Mouse (Mus musculus) stomach, postnatal 0 days (tissue): ENCODE results near the gene Emp3. TPM values are rescaled to one million over a fixed set of nuclear protein-coding genes. Genes with fewer than 3 reads are reported as not detected.

ENCODE experiments used
- ATAC-seq: fragments of 200-750 bp; cut with Nextera tagmentation; 2 replicates; pipeline ENCODE4 v1.8.0; 2017; ENCODE audit not compliant: low FRiP score, low TSS enrichment
- DNase-seq: peaks from one replicate; pipeline ENCODE4 v3.0.0-alpha.2; 2016; ENCODE audit warnings: low spot score
- H3K27ac ChIP-seq: fragments of 300-500 bp; sonication (generic); replicated peaks from 2 replicates; pipeline ENCODE4 v1.5.1; 2014; ENCODE audit warnings: mild to moderate bottlenecking, control low read depth
- H3K27me3 ChIP-seq: fragments of 300-500 bp; sonication (generic); 2 replicates; pipeline ENCODE4 v1.6.1; 2014; ENCODE audit warnings: low read length; ENCODE audit not compliant: control insufficient read depth, insufficient read depth
- H3K36me3 ChIP-seq: fragments of 300-500 bp; sonication (generic); 2 replicates; pipeline ENCODE4 v1.6.1; 2014; ENCODE audit warnings: low read length, mixed read lengths; ENCODE audit not compliant: control insufficient read depth, insufficient read depth
- H3K4me1 ChIP-seq: fragments of 300-500 bp; sonication (generic); replicated peaks from 2 replicates; pipeline ENCODE4 v1.6.1; 2014; ENCODE audit warnings: antibody characterized with exemption; ENCODE audit not compliant: control insufficient read depth, insufficient read depth
- H3K4me2 ChIP-seq: fragments of 300-500 bp; sonication (generic); replicated peaks from 2 replicates; pipeline ENCODE4 v1.6.1; 2014; ENCODE audit warnings: low read depth, mild to moderate bottlenecking, control low read depth, moderate library complexity
- H3K4me3 ChIP-seq: fragments of 300-500 bp; sonication (generic); 2 replicates; pipeline ENCODE4 v1.5.1; 2014; ENCODE audit warnings: low read depth, low read length, control low read depth
- H3K9ac ChIP-seq: fragments of 300-500 bp; sonication (generic); 2 replicates; pipeline ENCODE4 v1.6.1; 2014; ENCODE audit warnings: mild to moderate bottlenecking, low read length, control low read depth, mixed read lengths
- H3K9me3 ChIP-seq: fragments of 300-500 bp; sonication (generic); 2 replicates; pipeline ENCODE4 v1.6.1; 2016; ENCODE audit warnings: low read length; ENCODE audit not compliant: control insufficient read depth
- CTCF ChIP-seq: IDR thresholded peaks from 2 replicates; pipeline ENCODE4 v1.5.1; 2016; ENCODE audit warnings: antibody characterized with exemption, low read depth, mild to moderate bottlenecking, moderate library complexity
- EP300 ChIP-seq: optimal IDR thresholded peaks from 2 replicates; pipeline ENCODE3; 2016; ENCODE audit warnings: antibody characterized with exemption
- whole genome bisulfite sequencing: fragments of 180-500 bp; shearing (Covaris S2); extraction: QIAGEN DNeasy Blood & Tissue Kit; methylation state at CpG from one replicate; pipeline ENCODE4 v1.1.7; 2014; 5-methylcytosine and 5-hydroxymethylcytosine counted together
- polyA plus RNA-seq: library from polyadenylated mRNA; unstranded; fragments of >200 nt; fragmentation: Nextera tagmentation; extraction: Ambion mirVana; gene quantifications from 2 replicates; pipeline ENCODE4 v1.2.1, GENCODE M21; 2015

Emp3 gene
- polyA plus RNA-seq, 1 experiment from 2014 or later, result 151 TPM

GRCm38 (mm10) chr7:45922928-45923761, 1.9 kb upstream of the Emp3 start:
- peak overlapping the region; percentile 56 for H3K4me2 ChIP-seq
- no peak for TF ChIP-seq EP300
- no peak for TF ChIP-seq CTCF
- under 1% methylated on average over 37 of the region's 37 CpGs for WGBS
- ATAC-seq (peak; percentile 93), DNase-seq (peak; percentile 96)
- H3K27ac ChIP-seq, result peak overlapping the region; percentile 95
- peaks cover 8% of the 10 kb centered on the region; the same call in 1 of the 2 replicates for H3K4me1 ChIP-seq
- H3K27me3 ChIP-seq, result no peaks in the 10 kb centered on the region
- H3K9me3 ChIP-seq, result no peaks in the 10 kb centered on the region
- peak overlapping the region; percentile 51 for H3K4me3 ChIP-seq
- no peaks in the 10 kb centered on the region for H3K36me3 ChIP-seq
- peak overlapping the region; percentile 59 for H3K9ac ChIP-seq

GRCm38 (mm10) chr7:45921950-45922600, 871 bp upstream of the Emp3 start:
- 74% methylated on average over 12 of the region's 12 CpGs for WGBS
- no peak for ATAC-seq

GRCm38 (mm10) chr7:45920583-45921241, 492 bp downstream of the Emp3 start:
- no peaks in the 10 kb centered on the region for H3K27me3 ChIP-seq
- H3K36me3 ChIP-seq, result no peaks in the 10 kb centered on the region; the same call in 1 of the 2 replicates
- H3K9me3 ChIP-seq, result no peaks in the 10 kb centered on the region
- TF ChIP-seq CTCF (no peak), EP300 (no peak)
- peak; percentile 54 for DNase-seq
- peak overlapping the region; percentile 62 for H3K4me2 ChIP-seq
- H3K27ac ChIP-seq, result peak overlapping the region; percentile 86
- peak overlapping the region; percentile 46 for H3K4me3 ChIP-seq
- no peak for ATAC-seq
- H3K4me1 ChIP-seq, result peaks cover 12% of the 10 kb centered on the region
- H3K9ac ChIP-seq, result peak overlapping the region; percentile 54
- WGBS, result 3% methylated on average over 9 of the region's 9 CpGs

More at GRCm38 (mm10) chr7:45921950-45922600, 871 bp upstream of the Emp3 start:
- Histone ChIP-seq H3K27ac (peak overlapping the region; percentile 95), H3K36me3 (no peaks in the 10 kb centered on the region; the same call in 1 of the 2 replicates), H3K27me3 (no peaks in the 10 kb centered on the region), H3K4me2 (no peak overlapping the region), H3K9me3 (no peaks in the 10 kb centered on the region), H3K4me1 (peaks cover 12% of the 10 kb centered on the region), H3K4me3 (no peak overlapping the region), H3K9ac (peak overlapping the region; percentile 43)
- no peak for DNase-seq
- TF ChIP-seq EP300 (no peak), CTCF (no peak)

GRCm38 (mm10) chr7:45919761-45920160, 1.4 kb downstream of the Emp3 start:
- TF ChIP-seq CTCF, result no peak
- TF ChIP-seq EP300, result no peak
- Histone ChIP-seq H3K27me3 (no peaks in the 10 kb centered on the region), H3K4me3 (peak overlapping the region; percentile 46), H3K4me1 (peaks cover 12% of the 10 kb centered on the region), H3K27ac (peak overlapping the region; percentile 86; the same call in 1 of the 2 replicates), H3K9me3 (no peaks in the 10 kb centered on the region), H3K9ac (peak overlapping the region; percentile 54), H3K36me3 (no peaks in the 10 kb centered on the region; the same call in 1 of the 2 replicates), H3K4me2 (peak overlapping the region; percentile 62)
- ATAC-seq (no peak), DNase-seq (no peak)
- 59% methylated on average over 4 of the region's 4 CpGs for WGBS

- 68% methylated on average over 14 of the region's 14 CpGs for WGBS
- no peak overlapping the region for H3K9ac ChIP-seq
- no peak overlapping the region for H3K27ac ChIP-seq
- H3K9me3 ChIP-seq, result no peaks in the 10 kb centered on the region
- no peak overlapping the region for H3K4me3 ChIP-seq
- H3K4me1 ChIP-seq, result peaks cover 12% of the 10 kb centered on the region
- no peaks in the 10 kb centered on the region; the same call in 1 of the 2 replicates for H3K36me3 ChIP-seq
- no peaks in the 10 kb centered on the region for H3K27me3 ChIP-seq
- TF ChIP-seq CTCF (peak; percentile 65), EP300 (no peak)
- DNase-seq (no peak), ATAC-seq (no peak)
- H3K4me2 ChIP-seq, result peak overlapping the region; percentile 62; the same call in 1 of the 2 replicates
Measured at GRCm38 (mm10) chr7:45919083-45919671, 2.0 kb downstream of the Emp3 start.
